Mouse (Mus musculus) embryonic facial prominence, embryonic 11.5 days (tissue): ENCODE results near the gene Cped1. TPM values are rescaled to one million over a fixed set of nuclear protein-coding genes. Genes with fewer than 3 reads are reported as not detected.

Source experiments
- ATAC-seq: fragments of 200-750 bp; cut with Nextera tagmentation; replicated peaks from 2 replicates; pipeline ENCODE4 v1.8.0; 2017; ENCODE audit warnings: low read depth; ENCODE audit not compliant: insufficient number of reproducible peaks, low FRiP score, low TSS enrichment
- DNase-seq: peaks from one replicate; pipeline ENCODE4 v3.0.0-alpha.2; 2015; ENCODE audit warnings: low spot score
- H3K27ac ChIP-seq: fragments of 300-500 bp; sonication (generic); replicated peaks from 2 replicates; pipeline ENCODE4 v1.5.1; 2014; ENCODE audit warnings: mild to moderate bottlenecking, low read depth, low read length, control low read depth
- H3K27me3 ChIP-seq: fragments of 300-500 bp; sonication (generic); 2 replicates; pipeline ENCODE4 v1.6.1; 2014; ENCODE audit warnings: mild to moderate bottlenecking, low read length, moderate library complexity, mixed read lengths; ENCODE audit not compliant: control insufficient read depth, insufficient read depth
- H3K36me3 ChIP-seq: fragments of 300-500 bp; sonication (generic); replicated peaks from 2 replicates; pipeline ENCODE4 v1.6.1; 2014; ENCODE audit warnings: low read depth, mild to moderate bottlenecking, low read length, moderate library complexity, mixed read lengths; ENCODE audit not compliant: control insufficient read depth, insufficient read depth
- H3K4me1 ChIP-seq: fragments of 300-500 bp; sonication (generic); 2 replicates; pipeline ENCODE4 v1.6.1; 2014; ENCODE audit warnings: low read length, mixed read lengths; ENCODE audit not compliant: control insufficient read depth, insufficient read depth
- H3K4me2 ChIP-seq: fragments of 300-500 bp; sonication (generic); 2 replicates; pipeline ENCODE4 v1.6.1; 2014; ENCODE audit warnings: low read depth, mild to moderate bottlenecking, control low read depth, low read length, moderate library complexity
- H3K4me3 ChIP-seq: fragments of 300-500 bp; sonication (generic); 2 replicates; pipeline ENCODE4 v1.5.1; 2014; ENCODE audit warnings: low read depth, low read length, control low read depth
- H3K9ac ChIP-seq: fragments of 300-500 bp; sonication (generic); replicated peaks from 2 replicates; pipeline ENCODE4 v1.6.1; 2014; ENCODE audit warnings: mild to moderate bottlenecking, control low read depth, low read length
- H3K9me3 ChIP-seq: fragments of 300-500 bp; sonication (generic); replicated peaks from 2 replicates; pipeline ENCODE4 v1.6.1; 2016; ENCODE audit warnings: mild to moderate bottlenecking, low read length, inconsistent platforms, mixed read lengths; ENCODE audit not compliant: control insufficient read depth
- WGBS: fragments of 180-500 bp; shearing (Covaris S2); extraction: QIAGEN DNeasy Blood & Tissue Kit; methylation state at CpG from one replicate; pipeline ENCODE4 v1.1.7; 2014; 5-methylcytosine and 5-hydroxymethylcytosine counted together
- polyA plus RNA-seq: library from polyadenylated mRNA; unstranded; fragments of >200 nt; fragmentation: Nextera tagmentation; extraction: Ambion mirVana; gene quantifications from 2 replicates; pipeline ENCODE4 v1.2.1, GENCODE M21; 2014

Gene Cped1
- polyA plus RNA-seq, 1 experiment from 2014 or later, result 40.2 TPM

DNA sequence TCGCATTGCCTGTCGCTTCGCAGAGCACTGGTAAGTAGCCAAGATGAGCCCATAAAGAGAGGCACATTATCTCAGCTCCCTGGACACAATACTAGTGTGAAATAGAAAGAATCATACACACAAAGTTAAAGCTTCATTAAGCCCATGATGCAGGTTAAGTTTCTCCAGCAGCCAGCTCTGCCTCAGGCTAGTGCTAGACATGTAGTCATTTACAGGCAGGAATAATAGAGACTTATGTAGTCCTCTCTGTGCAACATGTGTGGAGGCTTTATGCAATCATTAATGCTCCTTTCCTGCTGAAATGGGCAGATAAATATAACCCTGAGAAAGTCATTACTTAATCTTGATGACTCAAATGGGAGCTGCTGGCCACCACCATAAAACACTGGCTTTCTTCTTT is 216.2 kb downstream of the Cped1 start:
- H3K4me1 ChIP-seq, result no peaks in the 10 kb centered on the region
- no peak overlapping the region for H3K27ac ChIP-seq
- DNase-seq (no peak), ATAC-seq (no peak)
- no peak overlapping the region for H3K4me2 ChIP-seq
- no peak overlapping the region for H3K9ac ChIP-seq
- H3K36me3 ChIP-seq, result no peaks in the 10 kb centered on the region
- H3K27me3 ChIP-seq, result no peaks in the 10 kb centered on the region
- H3K9me3 ChIP-seq, result no peaks in the 10 kb centered on the region
- WGBS, result 94% methylated on average over 3 of the region's 3 CpGs
- H3K4me3 ChIP-seq, result no peak overlapping the region

DNA sequence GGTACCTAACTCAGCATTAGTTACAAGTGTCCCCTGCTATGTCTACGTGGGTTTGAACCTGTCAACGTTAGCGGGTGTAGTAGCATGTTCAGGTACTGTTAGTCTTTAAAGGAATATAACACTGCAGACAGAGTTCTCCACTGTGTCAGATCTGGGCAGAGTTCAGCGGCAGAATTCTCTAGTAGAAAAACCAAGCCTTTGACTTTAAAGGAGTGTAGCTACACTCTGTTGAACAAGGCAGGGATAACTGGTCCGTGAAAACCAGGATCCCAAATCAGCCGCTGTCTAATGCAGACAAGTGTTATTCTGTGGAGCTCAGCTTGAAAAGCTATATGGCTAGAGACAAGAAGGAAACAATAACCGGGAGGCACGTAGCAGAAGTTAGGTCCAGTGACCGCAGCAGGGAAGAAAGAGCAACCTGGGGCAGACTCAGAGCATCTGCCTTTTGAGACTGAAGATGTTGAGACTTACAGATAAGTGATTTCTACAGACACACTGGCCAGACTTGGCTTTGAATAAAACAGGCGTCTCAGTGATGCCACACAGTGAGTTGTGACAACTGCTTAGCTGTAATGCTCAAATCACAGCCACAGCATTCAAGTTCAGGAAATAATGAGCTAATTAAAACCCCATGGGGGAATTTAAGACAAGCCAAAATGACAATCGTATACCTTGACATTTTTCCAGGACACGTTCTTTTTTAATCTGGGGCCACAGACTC is 219.5 kb downstream of the Cped1 start:
- H3K4me3 ChIP-seq, result no peak overlapping the region
- H3K27ac ChIP-seq, result no peak overlapping the region
- H3K9me3 ChIP-seq, result no peaks in the 10 kb centered on the region
- no peak overlapping the region for H3K4me2 ChIP-seq
- no peak overlapping the region for H3K9ac ChIP-seq
- ATAC-seq, result no peak
- H3K4me1 ChIP-seq, result no peaks in the 10 kb centered on the region
- H3K36me3 ChIP-seq, result no peaks in the 10 kb centered on the region
- DNase-seq, result peak; percentile 32
- 58% methylated on average over 12 of the region's 12 CpGs for WGBS
- no peaks in the 10 kb centered on the region for H3K27me3 ChIP-seq

DNA sequence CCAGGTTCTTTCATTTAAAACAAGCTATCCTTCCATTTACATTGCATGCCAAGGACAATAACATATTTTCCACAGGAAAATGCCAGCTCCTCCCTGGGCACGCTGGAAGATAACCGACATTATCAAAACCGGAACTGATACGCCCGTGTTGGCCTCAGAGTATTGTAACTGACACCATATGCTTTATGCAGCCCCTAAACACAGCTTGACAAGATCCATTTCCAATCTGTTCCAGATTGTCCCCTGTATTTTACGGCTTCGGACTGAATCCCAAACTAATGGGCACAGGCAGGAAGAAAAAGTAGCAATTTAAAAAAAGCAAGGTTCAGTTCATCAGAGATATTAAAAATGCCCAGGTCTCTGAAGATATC is 220.0 kb downstream of the Cped1 start:
- 39% methylated on average over 7 of the region's 7 CpGs for WGBS
- no peak overlapping the region for H3K4me2 ChIP-seq

DNA sequence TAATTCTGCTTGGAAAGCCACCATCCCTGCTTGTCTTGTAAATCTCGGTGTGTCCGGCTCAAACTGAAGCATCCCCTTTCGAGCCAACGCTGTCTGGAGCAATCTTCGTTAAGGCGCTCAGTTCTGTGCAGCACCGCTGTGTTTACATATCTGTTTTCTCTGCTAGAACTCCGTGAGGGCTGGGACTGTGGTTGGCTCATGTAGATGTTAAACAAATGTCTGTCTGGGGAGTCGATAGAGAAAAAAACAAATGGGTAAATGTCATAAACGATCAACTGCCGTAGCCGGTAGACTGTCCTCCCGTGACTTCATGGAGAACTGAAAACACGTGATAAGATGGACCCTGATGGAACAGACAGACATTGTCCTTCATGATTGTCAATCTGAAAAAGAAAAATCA is 220.5 kb downstream of the Cped1 start:
- Histone ChIP-seq H3K36me3 (no peaks in the 10 kb centered on the region), H3K4me2 (no peak overlapping the region), H3K27me3 (no peaks in the 10 kb centered on the region), H3K4me1 (no peaks in the 10 kb centered on the region), H3K4me3 (no peak overlapping the region), H3K9me3 (no peaks in the 10 kb centered on the region), H3K27ac (no peak overlapping the region), H3K9ac (no peak overlapping the region)
- DNase-seq (peak; percentile 26), ATAC-seq (no peak)
- WGBS, result 60% methylated on average over 14 of the region's 14 CpGs

More for the DNA sequence above, 220.0 kb downstream of the Cped1 start:
- H3K4me3 ChIP-seq, result no peak overlapping the region
- H3K27me3 ChIP-seq, result no peaks in the 10 kb centered on the region
- peak; percentile 47 for DNase-seq
- H3K9me3 ChIP-seq, result no peaks in the 10 kb centered on the region
- H3K4me1 ChIP-seq, result no peaks in the 10 kb centered on the region
- H3K36me3 ChIP-seq, result no peaks in the 10 kb centered on the region
- no peak overlapping the region for H3K27ac ChIP-seq
- no peak overlapping the region for H3K9ac ChIP-seq
- peak; percentile 59; the same call in 1 of the 2 replicates for ATAC-seq

DNA sequence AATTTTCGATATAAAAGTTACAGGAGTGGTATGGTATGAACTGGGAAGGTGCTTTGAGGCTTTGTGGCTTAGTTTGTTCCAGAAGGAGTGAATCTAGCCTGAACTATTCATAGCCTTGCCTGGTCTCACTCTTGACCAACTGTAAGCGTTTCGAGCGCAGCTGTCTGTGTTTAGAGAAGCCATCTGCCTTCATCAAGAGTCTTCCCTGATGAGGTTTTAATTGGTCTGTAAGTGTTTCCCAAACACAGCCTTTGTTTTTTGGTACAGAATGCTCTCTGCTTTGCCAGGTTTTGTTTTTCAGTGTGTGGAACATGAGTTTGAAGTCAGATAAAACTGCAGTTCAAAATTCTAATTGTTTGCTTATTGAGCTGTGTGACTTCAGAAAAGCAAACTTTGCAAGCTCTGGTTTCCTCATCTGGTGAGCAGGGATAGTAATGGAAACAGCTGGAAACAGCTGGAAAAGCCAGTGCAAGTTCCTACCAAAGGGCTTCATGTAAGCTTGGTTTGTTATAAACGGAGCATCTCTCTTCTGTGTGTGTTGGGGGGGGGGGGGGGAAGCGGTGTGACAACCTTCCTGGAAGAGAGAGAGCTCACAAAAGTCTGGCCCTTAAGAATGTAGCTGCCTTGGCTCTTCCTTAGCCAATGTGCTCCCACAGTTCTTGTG is 221.0 kb downstream of the Cped1 start:
- H3K36me3 ChIP-seq, result no peaks in the 10 kb centered on the region
- H3K9ac ChIP-seq, result no peak overlapping the region
- H3K4me3 ChIP-seq, result no peak overlapping the region
- H3K4me1 ChIP-seq, result no peaks in the 10 kb centered on the region
- DNase-seq (no peak), ATAC-seq (no peak)
- no peaks in the 10 kb centered on the region for H3K9me3 ChIP-seq
- no peak overlapping the region for H3K4me2 ChIP-seq
- WGBS, result 64% methylated on average over 5 of the region's 6 CpGs
- H3K27me3 ChIP-seq, result no peaks in the 10 kb centered on the region
- no peak overlapping the region for H3K27ac ChIP-seq

DNA sequence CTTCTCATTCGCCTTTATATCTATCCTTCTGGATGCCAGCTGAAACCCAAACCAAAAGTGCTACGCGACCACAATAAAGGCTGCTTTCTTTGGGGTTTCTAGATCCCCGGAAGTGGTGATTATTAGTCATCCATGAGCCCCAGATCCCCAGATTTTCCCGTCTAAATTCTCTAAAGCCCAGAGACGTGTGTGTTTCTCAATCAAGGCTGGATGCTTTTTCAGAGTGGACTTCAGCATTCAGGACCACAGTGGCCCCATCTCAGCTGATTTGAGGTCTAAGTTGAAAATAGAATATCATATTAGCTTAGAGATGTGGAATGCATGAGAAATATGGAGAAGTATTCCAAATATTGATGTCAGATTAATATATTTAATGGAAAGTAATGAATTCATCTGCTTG is 226.4 kb downstream of the Cped1 start:
- Histone ChIP-seq H3K4me2 (no peak overlapping the region), H3K27me3 (no peaks in the 10 kb centered on the region), H3K9me3 (no peaks in the 10 kb centered on the region), H3K4me3 (no peak overlapping the region), H3K9ac (no peak overlapping the region), H3K4me1 (no peaks in the 10 kb centered on the region), H3K27ac (no peak overlapping the region), H3K36me3 (no peaks in the 10 kb centered on the region)
- no peak for ATAC-seq
- no peak for DNase-seq
- 80% methylated on average over 6 of the region's 6 CpGs for WGBS

DNA sequence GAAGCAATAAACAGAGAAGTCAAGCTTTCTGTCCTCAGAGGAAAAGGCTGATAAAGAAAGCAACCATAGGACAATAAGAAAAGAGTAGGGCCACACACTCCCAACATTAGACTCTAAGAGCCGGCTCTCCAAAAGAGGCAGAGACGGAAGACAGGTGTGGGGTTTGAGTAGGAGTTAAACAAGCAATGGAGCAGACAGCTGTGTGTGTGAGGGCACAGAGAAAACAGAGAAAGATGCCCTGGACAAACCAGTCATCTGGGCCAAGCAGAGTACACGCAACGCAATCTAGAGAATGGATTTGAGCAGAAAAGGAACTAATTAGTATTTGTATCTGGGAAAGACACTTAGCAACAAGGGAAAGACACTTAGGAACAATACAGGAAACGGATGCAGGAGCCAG is 227.5 kb downstream of the Cped1 start:
- Histone ChIP-seq H3K4me1 (no peaks in the 10 kb centered on the region), H3K4me2 (no peak overlapping the region), H3K27ac (no peak overlapping the region), H3K9ac (no peak overlapping the region), H3K9me3 (no peaks in the 10 kb centered on the region), H3K4me3 (no peak overlapping the region), H3K27me3 (no peaks in the 10 kb centered on the region), H3K36me3 (no peaks in the 10 kb centered on the region)
- DNase-seq, result no peak
- no peak for ATAC-seq
- 80% methylated on average over 5 of the region's 5 CpGs for WGBS

DNA sequence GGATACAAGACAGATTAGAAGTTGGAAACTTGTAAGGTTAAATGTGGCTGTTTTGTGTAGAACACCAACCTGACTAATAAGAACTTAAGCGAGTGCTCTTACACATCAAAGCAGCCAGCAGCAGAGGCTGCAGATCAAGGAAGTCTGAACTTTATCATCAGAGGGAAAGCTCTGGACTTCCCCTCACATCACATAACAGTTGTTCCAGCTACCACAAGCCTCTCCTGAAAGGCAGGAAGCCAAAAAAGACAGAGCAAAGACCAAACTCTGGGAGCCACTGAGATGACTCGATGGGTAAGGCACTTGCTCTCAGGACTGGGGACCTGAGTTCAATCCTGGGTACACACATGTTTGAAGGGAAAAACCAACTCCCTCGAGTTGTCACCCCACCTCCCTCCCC is 228.1 kb downstream of the Cped1 start:
- Histone ChIP-seq H3K27ac (no peak overlapping the region), H3K4me3 (no peak overlapping the region), H3K9me3 (no peaks in the 10 kb centered on the region), H3K36me3 (no peaks in the 10 kb centered on the region), H3K9ac (no peak overlapping the region), H3K4me1 (no peaks in the 10 kb centered on the region), H3K27me3 (no peaks in the 10 kb centered on the region), H3K4me2 (no peak overlapping the region)
- 79% methylated on average over 3 of the region's 3 CpGs for WGBS
- DNase-seq (no peak), ATAC-seq (no peak)
